Mouse (Mus musculus) lung, postnatal 4 days (tissue): Measurements from ENCODE around the gene Rufy4.

Experiments used
- DNase-seq, 2 experiments: peaks; one replicate each; pipeline ENCODE4 v3.0.0; 2021

Rufy4 gene

GRCm38 (mm10) chr1:74106214-74106613 lies 19.1 kb upstream of the Rufy4 start:
- no peak for DNase-seq

DNA sequence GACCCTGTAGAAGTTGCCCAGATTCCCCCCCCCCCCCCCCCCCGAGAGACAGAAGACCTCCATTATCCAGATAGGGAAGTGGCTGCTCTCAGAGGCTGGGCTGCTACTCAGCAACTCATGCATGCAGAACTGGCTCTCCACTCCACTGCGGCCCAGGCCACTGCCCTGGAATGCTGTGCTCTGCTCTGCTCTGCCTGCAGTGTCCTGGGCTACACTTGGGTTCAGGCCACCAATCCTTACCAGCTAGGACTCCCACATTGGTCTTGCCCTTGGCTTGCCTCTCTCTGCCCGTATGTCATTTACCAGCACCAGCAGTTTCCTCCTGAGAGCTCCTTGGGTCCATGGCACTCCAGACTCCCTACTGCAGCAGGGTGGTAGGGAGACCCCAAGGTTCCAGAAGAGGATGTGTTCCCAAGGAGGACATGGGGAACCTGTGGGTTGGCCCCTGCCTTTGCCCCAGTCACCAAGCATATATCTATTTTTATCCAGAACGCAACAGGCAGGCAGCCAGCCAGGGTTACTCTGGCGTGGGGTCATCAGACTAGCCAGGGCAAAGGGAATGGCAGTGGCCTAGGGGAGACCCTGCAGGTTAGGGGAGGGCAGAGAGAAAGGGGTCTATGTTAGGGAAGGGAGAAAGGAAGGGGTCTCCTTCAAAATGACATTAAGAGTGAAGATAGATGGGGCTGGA lies 17.3 kb upstream of the Rufy4 start:
- no peak for DNase-seq

GRCm38 (mm10) chr1:74109670-74110069 lies 15.7 kb upstream of the Rufy4 start:
- DNase-seq, result no peak

DNA sequence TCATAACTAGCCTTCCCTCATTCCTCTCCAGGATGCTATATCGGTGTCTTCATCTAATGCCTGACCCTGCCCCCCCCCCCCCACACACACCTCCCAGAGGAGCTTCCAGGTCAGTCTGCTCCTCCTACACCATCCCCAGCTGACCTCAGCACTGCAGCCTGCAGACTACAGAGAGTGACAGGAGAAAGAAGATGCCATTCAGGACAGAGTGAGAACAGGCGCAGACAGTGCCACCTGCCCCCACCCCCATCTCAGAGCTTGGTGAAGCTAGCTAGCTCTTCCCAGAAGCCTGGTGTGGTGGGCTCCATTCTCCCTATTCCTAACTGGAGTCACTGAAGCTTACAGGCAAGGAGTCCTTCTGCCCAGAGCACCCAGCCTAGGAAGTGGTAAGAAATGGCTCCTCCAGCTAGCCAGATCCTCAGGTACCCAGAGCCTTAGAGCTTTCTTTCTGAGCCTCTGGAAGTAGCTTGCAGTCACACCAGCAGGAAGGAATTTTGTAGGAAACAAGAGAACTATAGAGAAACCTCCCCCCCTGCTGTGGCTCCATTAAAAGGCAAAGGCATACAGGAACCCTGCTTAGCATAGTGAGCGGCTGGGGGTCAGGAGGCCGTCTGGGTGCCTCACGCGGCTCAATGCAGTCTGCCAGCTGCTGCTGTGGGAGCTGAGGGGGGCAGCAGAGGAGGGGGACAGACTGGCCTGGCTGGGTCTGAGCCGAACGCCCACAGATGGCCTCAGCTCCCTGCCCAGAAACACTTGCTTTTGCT lies 14.2 kb upstream of the Rufy4 start:
- DNase-seq, result peak in 1 of 2 experiments; percentile 63

DNA sequence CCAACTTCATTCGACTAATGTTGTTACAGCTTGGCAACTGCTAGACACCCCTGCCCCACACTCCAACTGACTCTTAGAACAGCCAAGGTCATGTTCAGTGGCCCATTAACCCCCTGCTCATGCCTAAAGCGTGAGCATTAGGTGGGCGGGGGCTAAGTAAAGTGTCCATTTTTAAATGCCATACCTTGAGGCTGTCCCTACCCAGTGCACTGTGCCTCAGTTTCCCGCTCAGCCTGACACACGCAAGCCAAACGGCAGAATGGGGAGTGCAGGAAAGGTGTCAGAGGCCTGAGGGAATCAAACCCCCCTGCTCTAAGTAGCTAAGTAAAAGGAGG lies 13.7 kb upstream of the Rufy4 start:
- no peak for DNase-seq

- DNase-seq, result no peak
Measured at GRCm38 (mm10) chr1:74113071-74113470, 12.3 kb upstream of the Rufy4 start.

- DNase-seq, result no peak
Measured at GRCm38 (mm10) chr1:74117876-74118275, 7.5 kb upstream of the Rufy4 start.

DNA sequence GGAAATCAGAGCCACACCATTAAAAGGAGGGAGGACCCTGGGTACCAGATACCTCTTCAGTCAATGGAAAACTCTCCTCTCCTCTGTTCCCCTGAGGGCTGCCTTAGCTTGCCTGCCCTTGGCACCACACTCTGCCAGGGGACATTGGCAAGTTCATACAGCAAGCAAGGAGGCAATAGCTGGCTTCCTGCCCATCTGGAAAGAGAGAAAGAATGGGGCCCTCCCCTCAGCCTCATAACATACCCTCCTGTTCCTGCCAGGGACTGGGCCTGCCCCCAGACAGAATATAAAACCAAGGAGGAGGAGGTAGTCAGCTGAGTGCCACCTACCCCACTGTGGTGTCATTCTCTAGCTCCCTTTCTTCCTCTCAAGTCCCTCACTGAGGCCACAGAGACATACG lies 6.2 kb upstream of the Rufy4 start:
- no peak for DNase-seq

DNA sequence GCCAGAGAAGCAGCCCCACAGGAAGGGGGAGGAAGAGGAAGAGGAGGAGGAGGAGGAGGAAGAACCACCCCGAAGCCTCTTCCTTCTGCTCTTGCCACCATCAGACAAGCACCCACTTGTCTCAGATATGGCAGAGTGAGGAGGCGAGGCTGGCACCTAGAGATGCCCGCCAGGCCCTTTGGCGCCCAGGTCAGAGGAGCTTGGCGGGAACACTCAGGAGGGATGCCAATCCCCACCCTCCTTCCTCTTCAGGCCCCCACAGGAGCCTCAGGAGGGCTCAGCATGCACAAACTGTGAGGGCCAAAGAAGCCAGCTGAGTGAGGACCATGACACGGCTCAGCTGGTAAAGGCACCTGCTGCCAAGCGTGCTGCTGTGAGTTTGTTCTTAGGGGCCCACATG lies 4.2 kb upstream of the Rufy4 start:
- DNase-seq, result no peak

GRCm38 (mm10) chr1:74121821-74122576 lies 3.3 kb upstream of the Rufy4 start:
- peak; percentile 73 to 87 for DNase-seq

DNA sequence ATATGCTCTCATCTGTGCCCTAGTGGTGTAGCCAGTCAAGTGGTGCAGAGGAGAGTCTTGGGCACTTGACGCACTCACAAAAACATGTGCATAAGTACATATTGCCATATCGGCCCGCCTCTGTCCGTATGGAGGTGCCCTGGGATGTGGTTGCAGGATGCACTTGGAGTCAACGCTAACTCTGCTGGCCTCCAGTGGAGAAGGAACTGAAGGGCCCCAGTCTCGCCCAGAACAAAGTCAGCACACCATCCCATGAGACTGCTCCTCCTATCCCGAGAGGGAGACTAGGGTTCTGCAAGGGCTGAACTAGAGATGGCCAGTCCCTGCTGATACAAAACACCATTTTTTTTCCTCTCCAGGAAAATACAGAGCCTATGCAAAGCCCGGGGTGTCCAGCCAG lies 2.1 kb upstream of the Rufy4 start:
- DNase-seq, result no peak

- DNase-seq, result peak; percentile 72 to 84
Measured at GRCm38 (mm10) chr1:74124021-74124981, 1.0 kb upstream of the Rufy4 start, which contains the start of gene Tns1. Gene Tns1 (minus strand): TSS chr1:74124449.

GRCm38 (mm10) chr1:74130883-74131659 lies 5.7 kb downstream of the Rufy4 start:
- no peak for DNase-seq

- DNase-seq, result no peak
Measured at GRCm38 (mm10) chr1:74132011-74132410, 6.7 kb downstream of the Rufy4 start.

DNA sequence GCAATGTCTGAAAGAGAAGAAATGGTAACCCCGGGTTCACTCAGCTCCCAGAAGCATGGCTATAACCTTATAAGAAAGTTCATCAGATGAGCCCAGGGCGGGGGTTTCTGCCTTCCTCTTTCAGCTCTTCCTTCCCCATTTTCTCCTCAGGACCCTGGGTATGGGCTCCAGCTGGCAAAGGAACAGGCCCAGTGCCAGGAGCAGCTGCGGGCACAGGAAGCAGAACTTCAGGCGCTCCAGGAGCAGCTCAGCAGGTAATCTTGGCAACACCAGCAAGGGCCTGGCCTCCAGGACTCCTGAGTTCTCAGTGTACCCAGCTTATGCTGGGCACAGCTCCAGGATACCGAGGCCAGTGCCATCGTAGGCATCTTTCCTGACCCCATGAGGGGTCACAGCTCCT lies 8.6 kb downstream of the Rufy4 start:
- DNase-seq, result peak in 1 of 2 experiments; percentile 23

DNA sequence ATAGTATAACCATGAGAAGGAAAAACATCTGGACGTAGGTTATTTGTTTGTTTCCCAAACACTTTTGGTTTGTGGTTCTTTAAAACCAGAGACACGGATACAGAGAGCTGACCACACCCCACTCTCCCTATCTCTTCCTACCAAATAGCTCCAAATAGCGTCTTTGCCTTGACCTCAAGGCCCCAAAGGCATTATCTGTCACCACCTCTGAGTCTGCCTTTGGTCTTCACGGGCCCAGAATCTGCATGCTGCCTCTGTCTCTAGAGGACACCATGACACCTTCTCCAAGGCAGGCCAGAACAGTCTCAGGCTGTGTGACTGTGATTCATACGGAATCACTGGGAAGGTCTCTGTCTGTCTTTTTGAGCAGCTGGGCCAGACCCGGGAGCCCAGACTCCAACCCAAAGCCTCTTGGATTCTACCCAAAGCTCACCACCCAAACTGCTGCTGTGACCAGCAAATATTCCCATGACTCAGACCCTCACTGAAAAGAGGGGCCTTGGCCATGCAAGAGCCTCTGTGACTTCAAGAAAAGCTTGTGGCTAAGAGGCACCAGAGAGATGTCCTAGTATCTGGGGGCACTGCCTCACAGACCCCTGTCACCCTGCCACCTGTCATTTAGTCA lies 10.1 kb downstream of the Rufy4 start:
- no peak for DNase-seq

- DNase-seq, result no peak
Measured at GRCm38 (mm10) chr1:74139415-74139814, 14.1 kb downstream of the Rufy4 start.

DNA sequence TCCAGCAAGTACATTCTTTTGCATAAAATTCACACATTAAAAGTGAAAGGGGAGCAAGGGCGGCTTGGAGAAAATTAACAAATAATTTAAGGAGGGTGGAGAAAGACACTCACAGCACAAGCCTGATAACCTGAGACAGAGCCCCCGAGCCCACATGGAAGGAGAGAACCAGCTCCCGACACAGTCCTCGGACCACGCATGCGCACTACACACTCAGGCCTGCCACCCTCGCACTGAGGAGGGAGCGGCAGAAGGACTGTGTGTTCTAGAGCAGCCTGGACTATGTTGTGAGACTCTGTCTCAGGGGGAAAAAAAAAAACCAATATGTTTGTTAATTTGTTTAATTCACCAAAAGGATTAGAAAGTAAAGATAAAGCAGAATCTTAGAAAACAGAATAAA lies 16.4 kb downstream of the Rufy4 start:
- DNase-seq, result no peak

DNA sequence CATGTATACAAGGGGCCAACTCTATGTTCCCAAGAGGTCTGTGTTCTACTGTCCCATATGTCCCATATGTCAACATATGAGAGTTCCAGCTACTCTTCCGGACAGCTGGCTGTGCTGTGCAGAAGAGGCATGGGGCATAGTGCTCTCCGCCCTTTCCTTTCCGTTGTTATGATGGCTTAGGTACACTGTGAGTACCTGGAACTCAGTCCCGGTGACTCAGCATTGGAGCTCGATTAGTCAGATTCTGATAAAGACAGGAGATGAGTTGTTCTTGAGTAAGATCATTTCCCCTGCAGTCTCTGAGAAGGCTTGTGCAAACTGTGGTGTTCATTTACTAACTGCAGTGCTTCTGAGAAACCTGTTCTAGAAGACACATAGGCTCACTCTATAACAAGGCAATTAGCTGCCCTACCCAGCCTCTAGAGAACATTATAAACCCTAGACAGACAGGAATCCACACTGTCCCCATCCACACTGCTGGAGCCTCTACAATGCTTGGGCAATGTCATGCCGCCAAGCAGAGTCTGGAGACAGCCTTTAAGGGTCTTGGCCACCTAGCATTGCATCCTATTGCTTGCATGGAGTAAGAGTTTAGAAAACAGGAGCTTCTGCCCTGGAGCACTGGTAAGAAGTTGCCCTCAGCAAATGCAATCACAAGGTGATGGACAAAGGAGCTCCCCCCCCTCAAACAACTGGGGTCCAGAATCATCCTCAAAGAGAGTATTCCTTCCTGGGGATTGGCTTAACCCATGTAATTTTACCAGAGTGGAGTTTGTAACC lies 24.0 kb downstream of the Rufy4 start:
- DNase-seq, result no peak

DNA sequence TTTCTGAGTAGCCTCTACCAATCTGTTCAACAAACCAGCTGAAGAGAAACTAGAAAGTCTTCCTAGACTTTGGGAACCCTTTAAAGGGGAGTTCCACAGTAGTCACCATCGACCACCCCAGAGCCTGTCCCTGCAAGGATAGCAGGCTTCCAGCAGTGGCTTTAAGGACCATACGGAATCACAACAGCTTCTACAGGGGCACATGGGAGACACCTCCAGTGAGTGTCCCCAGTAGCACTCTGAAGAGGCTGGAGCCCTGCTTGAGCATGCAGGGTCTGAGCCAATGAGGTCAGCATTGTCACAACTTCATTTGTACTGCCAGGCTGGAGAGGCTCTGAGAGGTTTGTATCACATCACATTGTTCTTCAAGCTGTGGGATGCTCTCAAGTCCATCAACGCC lies 24.8 kb downstream of the Rufy4 start:
- DNase-seq, result no peak

GRCm38 (mm10) chr1:74151091-74151490 lies 25.8 kb downstream of the Rufy4 start:
- DNase-seq, result no peak
